Mouse (Mus musculus): ENCODE results near the gene Gas7.

GRCm38 (mm10) chr11:67596856-67597255 lies 141.6 kb downstream of the Gas7 start:
- TF ChIP-seq EP300 (IDR thresholded peaks at IDR 0.05; ENCODE audit: low read depth) (no peak), CTCF (IDR thresholded peaks at IDR 0.05; ENCODE audit: low read depth) (no peak)
